ENCODE assay signal across 10 mouse cellular contexts in the genomic region with DNA sequence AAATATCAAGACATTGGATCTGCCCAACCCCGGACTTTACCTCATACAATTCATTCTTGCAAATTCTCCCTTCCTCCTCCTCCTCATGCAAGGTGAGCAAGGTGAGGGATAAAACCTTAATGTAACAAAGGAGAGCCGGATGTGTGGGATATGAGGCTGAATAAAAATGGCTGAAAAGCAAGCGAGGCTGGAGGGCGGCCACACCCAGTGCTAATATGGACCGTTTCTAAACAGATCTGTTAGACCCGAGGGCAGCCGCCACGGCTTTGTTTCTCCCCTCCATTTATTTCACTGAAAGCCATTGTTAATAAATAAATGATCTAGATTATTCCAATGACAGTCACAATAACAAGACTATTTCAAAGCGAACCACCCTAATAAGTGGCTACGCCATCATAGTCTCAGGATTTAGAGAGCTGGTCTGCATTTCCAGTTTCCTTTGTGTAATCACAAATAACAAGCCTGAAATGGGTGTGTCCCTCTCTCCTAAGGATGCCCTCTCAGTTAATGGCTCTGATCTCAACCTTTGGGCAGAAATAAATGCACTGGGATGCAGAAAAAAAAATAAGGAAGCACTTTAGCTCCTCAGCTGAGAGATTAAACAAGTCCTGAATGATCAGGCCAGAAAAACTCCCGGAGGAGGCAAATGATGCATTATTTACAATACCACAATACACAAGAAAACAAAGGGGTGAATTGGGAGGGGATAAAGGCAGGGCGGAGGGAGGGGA. TPM values are rescaled to one million over a fixed set of nuclear protein-coding genes. Genes with fewer than 3 reads are reported as not detected.
DNase-seq lines count a peak whose midpoint lies in the region; ATAC-seq and TF ChIP-seq lines count a peak whose summit lies in the region.
"Had no signal": no experiment of that assay in that cellular context is flagged by ENCODE, and none has a peak within 500 bp of the region (broad histone marks: within the 10 kb centered on the region; RNA-seq: fewer than 3 reads in every experiment).

No protein-coding gene starts in this region.

- H3K27ac ChIP-seq in heart, embryonic 12.5 days (ENCODE audit: poor library complexity, severe bottlenecking), result no peak overlapping the region
- no peak overlapping the region for H3K27ac ChIP-seq in ES-E14 (ENCODE audit: insufficient read depth, low read depth, low read length, poor library complexity, severe bottlenecking)
- no peak overlapping the region for H3K27ac ChIP-seq in embryonic facial prominence, embryonic 15.5 days (replicated peaks)
- no peak overlapping the region for H3K27ac ChIP-seq in limb, embryonic 15.5 days

- H3K9ac ChIP-seq in heart, embryonic 12.5 days, result 0 out of 2 replicates have a peak overlapping the region, but pooled peaks have one; percentile 53
- H3K9ac ChIP-seq in ES-E14 (ENCODE audit: insufficient read depth, low read depth, low read length, poor library complexity, severe bottlenecking), result peak overlapping the region; percentile 21; the same call in 1 of the 2 replicates
- no peak overlapping the region for H3K9ac ChIP-seq in embryonic facial prominence, embryonic 15.5 days
- no peak overlapping the region for H3K9ac ChIP-seq in limb, embryonic 15.5 days

- no peaks in the 10 kb centered on the region for H3K9me3 ChIP-seq in heart, embryonic 12.5 days (replicated peaks)
- no peaks in the 10 kb centered on the region for H3K9me3 ChIP-seq in ES-E14 (ENCODE audit: control insufficient read depth, insufficient read depth, low read depth, low read length)
- H3K9me3 ChIP-seq in embryonic facial prominence, embryonic 15.5 days (replicated peaks), result no peaks in the 10 kb centered on the region
- no peaks in the 10 kb centered on the region for H3K9me3 ChIP-seq in limb, embryonic 15.5 days

- ATAC-seq in heart, embryonic 12.5 days (ENCODE audit: insufficient number of reproducible peaks, low FRiP score), result no peak
- no peak for ATAC-seq in embryonic facial prominence, embryonic 15.5 days (ENCODE audit: insufficient number of reproducible peaks, low FRiP score, low TSS enrichment, low read depth)
- no peak for ATAC-seq in limb, embryonic 15.5 days (ENCODE audit: insufficient number of reproducible peaks, low FRiP score, low TSS enrichment, low read depth)
- no peak for ATAC-seq in granulocyte monocyte progenitor cell, adult 5-6 weeks (replicated peaks; ENCODE audit: poor library complexity, severe bottlenecking)

- peaks cover 48% of the 10 kb centered on the region for H3K27me3 ChIP-seq in heart, embryonic 12.5 days (replicated peaks)
- peaks cover 14% of the 10 kb centered on the region for H3K27me3 ChIP-seq in embryonic facial prominence, embryonic 15.5 days
- peaks cover 35% of the 10 kb centered on the region for H3K27me3 ChIP-seq in limb, embryonic 15.5 days
- H3K27me3 ChIP-seq: CH12.LX had no signal

- in situ Hi-C loops in ES-E14 (cut with MboI; ENCODE audit: low sequenced_read_pairs in 2 of 2, unreplicated experiment in 2 of 2), result no loop called here

- WGBS in heart, embryonic 12.5 days, result 57% methylated on average over 12 of the region's 12 CpGs
- WGBS in embryonic facial prominence, embryonic 15.5 days, result 50% methylated on average over 12 of the region's 12 CpGs
- WGBS in limb, embryonic 15.5 days, result 52% methylated on average over 12 of the region's 12 CpGs

- H3K36me3 ChIP-seq in heart, embryonic 12.5 days, result no peaks in the 10 kb centered on the region
- H3K36me3 ChIP-seq in ES-E14 (ENCODE audit: control insufficient read depth, insufficient read depth, low read length, poor library complexity, severe bottlenecking), result no peaks in the 10 kb centered on the region
- no peaks in the 10 kb centered on the region for H3K36me3 ChIP-seq in embryonic facial prominence, embryonic 15.5 days
- no peaks in the 10 kb centered on the region for H3K36me3 ChIP-seq in limb, embryonic 15.5 days

- no peak for DNase-seq in heart, adult 8-10 months (ENCODE audit: low spot score)
- DNase-seq in ES-E14 (ENCODE audit: low read depth, low spot score), result no peak
- DNase-seq in thymus, postnatal 10 days (ENCODE audit: low spot score in 2 of 2), result no peak
- DNase-seq in spleen, postnatal 4 days (ENCODE audit: low spot score in 2 of 2), result no peak

- H3K4me1 ChIP-seq in heart, embryonic 12.5 days (replicated peaks), result peaks cover 20% of the 10 kb centered on the region
- peaks cover 0 to 2% of the 10 kb centered on the region in 2 experiments; a peak in 1 of 4 replicates for H3K4me1 ChIP-seq in ES-E14 (ENCODE audit: control insufficient read depth in 2 of 2, insufficient read depth in 2 of 2, low read length in 2 of 2, poor library complexity in 1 of 2)
- peaks cover 10% of the 10 kb centered on the region; the same call in 1 of the 2 replicates for H3K4me1 ChIP-seq in embryonic facial prominence, embryonic 15.5 days
- H3K4me1 ChIP-seq in limb, embryonic 15.5 days, result peaks cover 7% of the 10 kb centered on the region; the same call in 1 of the 2 replicates

- H3K4me3 ChIP-seq in heart, embryonic 12.5 days, result peak overlapping the region; percentile 45
- H3K4me3 ChIP-seq in ES-E14 (ENCODE audit: insufficient read depth in 1 of 2, low read depth in 1 of 2, low read length in 2 of 2, poor library complexity in 1 of 2, severe bottlenecking in 1 of 2), result peak overlapping the region; percentile 59 to 82
- H3K4me3 ChIP-seq in embryonic facial prominence, embryonic 15.5 days (replicated peaks), result peak overlapping the region; percentile 51
- H3K4me3 ChIP-seq in limb, embryonic 15.5 days, result peak overlapping the region; percentile 50

- peak overlapping the region; percentile 78 for H3K4me2 ChIP-seq in heart, embryonic 12.5 days
- H3K4me2 ChIP-seq in embryonic facial prominence, embryonic 15.5 days (replicated peaks), result peak overlapping the region; percentile 93
- H3K4me2 ChIP-seq in limb, embryonic 15.5 days, result peak overlapping the region; percentile 94

TF ChIP-seq in ES-E14, 5 proteins besides CTCF, POLR2A, EP300 and RAD21:
- TF ChIP-seq HCFC1 (IDR thresholded peaks at IDR 0.05; ENCODE audit: borderline replicate concordance, insufficient read depth, low read length), result no peak
- no peak for TF ChIP-seq ZNF384 (IDR thresholded peaks at IDR 0.05; ENCODE audit: low read depth, low read length)
TF ChIP-seq in ES-E14: peak in this region for 0.

RNA-seq across cellular contexts. Expression of gene Ccdc175, which starts 51.0 kb away (rescaled TPM):
- not detected in 2 replicates for polyA plus RNA-seq in heart, embryonic 12.5 days (2016; fragmentation: Nextera tagmentation; extraction: Ambion mirVana)
- not detected for total RNA-seq in heart, adult 8-10 months (2022)
- total RNA-seq in ES-E14 (2012; rRNA removed), result 0.09 and 0.16 TPM in 2 replicates
- not detected in 2 replicates for polyA plus RNA-seq in embryonic facial prominence, embryonic 15.5 days (2015; fragmentation: Nextera tagmentation; extraction: Ambion mirVana)
- polyA plus RNA-seq in limb, embryonic 15.5 days (2015; fragmentation: Nextera tagmentation; extraction: Ambion mirVana), result not detected in 2 replicates
- total RNA-seq in granulocyte monocyte progenitor cell, adult 5-6 weeks (2014; fragmentation: Nextera tagmentation), result not detected in 2 replicates
- total RNA-seq in granulocyte monocyte progenitor cell, adult 5-6 weeks (2017), result not detected in 2 replicates
- total RNA-seq: CH12.LX had no signal
- polyA plus RNA-seq: spleen, adult 2 months had no signal

Comparison
In these comparisons a context has a peak if more than half of its experiments do, and no peak if none do; other contexts are left out.
1. H3K9ac ChIP-seq: peak in heart, embryonic 12.5 days (single experiment) and ES-E14 (single experiment); none in embryonic facial prominence, embryonic 15.5 days (single experiment) and limb, embryonic 15.5 days (single experiment).
2. Peak in every context shown above with its lines, with median percentiles within 50 percentile points of each other: H3K4me2 ChIP-seq and H3K4me3 ChIP-seq.